ENCODE assay signal across 19 mouse cellular contexts in genomic region chr1:128746461-128747009, GRCm38 (mm10).
DNase-seq lines count a peak whose midpoint lies in the region; ATAC-seq and TF ChIP-seq lines count a peak whose summit lies in the region.
"Had no signal": no experiment of that assay in that cellular context is flagged by ENCODE, and none has a peak within 500 bp of the region (broad histone marks: within the 10 kb centered on the region; RNA-seq: fewer than 3 reads in every experiment).

No protein-coding gene starts in this region.

- no peaks in the 10 kb centered on the region for H3K4me1 ChIP-seq in liver, embryonic 14.5 days (replicated peaks; ENCODE audit: control insufficient read depth in 2 of 2, insufficient read depth in 2 of 2, low read length in 1 of 2)
- H3K4me1 ChIP-seq in liver, embryonic 12.5 days: no peaks in the 10 kb centered on the region
- no peaks in the 10 kb centered on the region for H3K4me1 ChIP-seq in ES-Bruce4 (ENCODE audit: control insufficient read depth, insufficient read depth, low read length)
- H3K4me1 ChIP-seq in bone marrow macrophage, adult 2 months (ENCODE audit: control insufficient read depth, insufficient read depth, low read length): peaks cover 19% of the 10 kb centered on the region
- H3K4me1 ChIP-seq in forebrain, embryonic 10.5 days: peaks cover 4% of the 10 kb centered on the region; the same call in 1 of the 2 replicates
- H3K4me1 ChIP-seq: liver, embryonic 13.5 days; midbrain, embryonic 13.5 days; neural tube, embryonic 15.5 days had no signal

- peak; percentile 19; the same call in 1 of the 2 replicates for TF ChIP-seq CTCF in liver, embryonic 14.5 days (IDR thresholded peaks at IDR 0.05; ENCODE audit: low read depth)
- peak; percentile 2 for TF ChIP-seq CTCF in ES-Bruce4 (IDR thresholded peaks at IDR 0.05; ENCODE audit: low read depth, low read length)
- TF ChIP-seq CTCF in bone marrow macrophage, adult 2 months (IDR thresholded peaks at IDR 0.05; ENCODE audit: low read depth, low read length): no peak

- no peak overlapping the region for H3K4me2 ChIP-seq in liver, embryonic 14.5 days (ENCODE audit: low read depth)
- no peak overlapping the region for H3K4me2 ChIP-seq in liver, embryonic 12.5 days
- H3K4me2 ChIP-seq: kidney, embryonic 15.5 days; liver, embryonic 13.5 days; midbrain, embryonic 13.5 days; neural tube, embryonic 15.5 days had no signal

- no peaks in the 10 kb centered on the region for H3K27me3 ChIP-seq in liver, embryonic 14.5 days (ENCODE audit: control insufficient read depth, insufficient read depth, low read length)
- no peaks in the 10 kb centered on the region for H3K27me3 ChIP-seq in liver, embryonic 12.5 days (replicated peaks)
- H3K27me3 ChIP-seq in ES-Bruce4 (ENCODE audit: control insufficient read depth, insufficient read depth, low read length, poor library complexity, severe bottlenecking): no peaks in the 10 kb centered on the region
- no peaks in the 10 kb centered on the region for H3K27me3 ChIP-seq in splenic B cell, adult 2 months (ENCODE audit: control insufficient read depth, insufficient read depth, low read length, poor library complexity, severe bottlenecking)
- H3K27me3 ChIP-seq in forebrain, embryonic 10.5 days (ENCODE audit: poor library complexity, severe bottlenecking): no peaks in the 10 kb centered on the region
- H3K27me3 ChIP-seq: kidney, embryonic 15.5 days; liver, embryonic 13.5 days; midbrain, embryonic 13.5 days; neural tube, embryonic 15.5 days had no signal

- DNase-seq in liver, embryonic 14.5 days (ENCODE audit: low read depth in 3 of 3, low spot score in 3 of 3): no peak
- DNase-seq in splenic B cell, adult 2 months (ENCODE audit: low read depth, low spot score): peak; percentile 31
- no peak for DNase-seq in forebrain, embryonic 10.5 days (ENCODE audit: extremely low spot score, low spot score)
- no peak for DNase-seq in lung, postnatal 14 days
- DNase-seq: cerebellum, adult 2 months; left cerebral cortex, postnatal 4 days; liver, embryonic 13.5 days; right cerebral cortex, postnatal 25 days; thymus, postnatal 36 days had no signal

- no peak for ATAC-seq in liver, embryonic 14.5 days (ENCODE audit: insufficient read depth)
- ATAC-seq in liver, embryonic 12.5 days: no peak
- ATAC-seq: forebrain, embryonic 16.5 days; inflammation-experienced regulatory T-cells, adult 6 months; midbrain, embryonic 13.5 days had no signal

- no peaks in the 10 kb centered on the region for H3K9me3 ChIP-seq in liver, embryonic 14.5 days (ENCODE audit: control insufficient read depth, low read length)
- peaks cover 4% of the 10 kb centered on the region; the same call in 1 of the 2 replicates for H3K9me3 ChIP-seq in liver, embryonic 12.5 days (replicated peaks)
- no peaks in the 10 kb centered on the region for H3K9me3 ChIP-seq in ES-Bruce4 (replicated peaks; ENCODE audit: control insufficient read depth, insufficient read depth, low read length, poor library complexity, severe bottlenecking)
- peaks cover 3% of the 10 kb centered on the region; the same call in 1 of the 2 replicates for H3K9me3 ChIP-seq in forebrain, embryonic 10.5 days
- H3K9me3 ChIP-seq: kidney, embryonic 15.5 days; liver, embryonic 13.5 days; midbrain, embryonic 13.5 days; neural tube, embryonic 15.5 days had no signal

- H3K36me3 ChIP-seq in liver, embryonic 14.5 days (replicated peaks; ENCODE audit: control insufficient read depth, insufficient read depth, low read depth): no peaks in the 10 kb centered on the region
- H3K36me3 ChIP-seq in liver, embryonic 12.5 days: no peaks in the 10 kb centered on the region
- no peaks in the 10 kb centered on the region for H3K36me3 ChIP-seq in ES-Bruce4 (ENCODE audit: control insufficient read depth, insufficient read depth, low read length, poor library complexity, severe bottlenecking)
- no peaks in the 10 kb centered on the region for H3K36me3 ChIP-seq in splenic B cell, adult 2 months (ENCODE audit: control insufficient read depth, insufficient read depth, low read length, poor library complexity, severe bottlenecking)
- H3K36me3 ChIP-seq in forebrain, embryonic 10.5 days (replicated peaks): no peaks in the 10 kb centered on the region
- H3K36me3 ChIP-seq: kidney, embryonic 15.5 days; liver, embryonic 13.5 days; midbrain, embryonic 13.5 days; neural tube, embryonic 15.5 days had no signal

- TF ChIP-seq POLR2A in ES-Bruce4 (IDR thresholded peaks at IDR 0.05; ENCODE audit: insufficient read depth, low read length): no peak
- TF ChIP-seq POLR2A in bone marrow macrophage, adult 2 months (IDR thresholded peaks at IDR 0.05; ENCODE audit: borderline replicate concordance, low read depth, low read length): no peak

- TF ChIP-seq EP300 in liver, embryonic 14.5 days (IDR thresholded peaks at IDR 0.05; ENCODE audit: low read depth): no peak
- TF ChIP-seq EP300 in ES-Bruce4 (IDR thresholded peaks at IDR 0.05; ENCODE audit: insufficient read depth, low read depth, low read length): no peak

- no peak overlapping the region for H3K4me3 ChIP-seq in liver, embryonic 14.5 days (ENCODE audit: insufficient read depth in 1 of 2, low read depth in 2 of 2, low read length in 2 of 2)
- no peak overlapping the region for H3K4me3 ChIP-seq in liver, embryonic 12.5 days
- H3K4me3 ChIP-seq in ES-Bruce4 (ENCODE audit: low read depth, low read length): no peak overlapping the region
- H3K4me3 ChIP-seq in bone marrow macrophage, adult 2 months (ENCODE audit: insufficient read depth, low read length): no peak overlapping the region
- no peak overlapping the region for H3K4me3 ChIP-seq in forebrain, embryonic 10.5 days
- H3K4me3 ChIP-seq: erythroblast, embryonic 14.5 days; kidney, embryonic 15.5 days; liver, embryonic 13.5 days; midbrain, embryonic 13.5 days; myocyte; neural tube, embryonic 15.5 days had no signal

- no peak overlapping the region for H3K9ac ChIP-seq in liver, embryonic 14.5 days (replicated peaks)
- H3K9ac ChIP-seq in liver, embryonic 12.5 days: no peak overlapping the region
- no peak overlapping the region for H3K9ac ChIP-seq in ES-Bruce4 (ENCODE audit: low read depth, poor library complexity, severe bottlenecking)
- H3K9ac ChIP-seq: kidney, embryonic 15.5 days; liver, embryonic 13.5 days; midbrain, embryonic 13.5 days; neural tube, embryonic 15.5 days had no signal

- no peak overlapping the region for H3K27ac ChIP-seq in liver, embryonic 14.5 days
- no peak overlapping the region for H3K27ac ChIP-seq in liver, embryonic 12.5 days
- no peak overlapping the region for H3K27ac ChIP-seq in ES-Bruce4 (ENCODE audit: insufficient read depth, low read length)
- H3K27ac ChIP-seq in bone marrow macrophage, adult 2 months (ENCODE audit: insufficient read depth, low read depth, low read length): peak overlapping the region; percentile 77
- no peak overlapping the region for H3K27ac ChIP-seq in forebrain, embryonic 10.5 days
- H3K27ac ChIP-seq: kidney, embryonic 15.5 days; liver, embryonic 13.5 days; midbrain, embryonic 13.5 days; neural tube, embryonic 15.5 days had no signal

- WGBS in liver, embryonic 14.5 days (ENCODE audit: insufficient replicate concordance): 29% methylated on average over 3 of the region's 3 CpGs
- whole genome bisulfite sequencing in liver, embryonic 12.5 days (ENCODE audit: insufficient replicate concordance): 31% methylated on average over 3 of the region's 3 CpGs
- WGBS in forebrain, embryonic 10.5 days: 74% methylated on average over 3 of the region's 3 CpGs
